Mouse (Mus musculus): ENCODE measurements around the gene Pxmp4. TPM values are rescaled to one million over a fixed set of nuclear protein-coding genes. Genes with fewer than 3 reads are reported as not detected.

Gene Pxmp4
- polyA plus RNA-seq, 1 experiment: 9.5 TPM

DNA sequence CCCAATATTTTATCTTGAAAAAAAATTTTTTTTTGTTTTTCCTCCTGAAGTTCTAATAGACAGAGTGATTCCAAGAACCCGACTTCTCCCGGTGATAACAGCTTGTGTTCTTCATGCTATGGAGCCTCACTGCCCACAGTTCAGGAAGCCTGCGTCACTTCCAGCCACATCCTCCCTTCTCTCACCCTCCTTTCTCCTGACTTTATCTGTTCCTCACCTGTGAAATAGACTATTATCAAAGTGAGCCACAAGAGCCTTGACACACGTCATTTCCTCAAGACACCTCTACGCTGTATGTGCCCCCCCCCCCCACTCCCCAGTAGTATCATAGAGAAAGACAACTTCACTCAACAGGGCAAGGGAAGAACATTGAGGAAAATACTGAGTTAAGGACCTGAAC, 12.2 kb upstream of the Pxmp4 start:
- no peaks in the 10 kb centered on the region for H3K4me1 ChIP-seq (ENCODE audit: control insufficient read depth, insufficient read depth, low read length)
- H3K27me3 ChIP-seq (ENCODE audit: control insufficient read depth, insufficient read depth, low read length, poor library complexity, severe bottlenecking): no peaks in the 10 kb centered on the region

DNA sequence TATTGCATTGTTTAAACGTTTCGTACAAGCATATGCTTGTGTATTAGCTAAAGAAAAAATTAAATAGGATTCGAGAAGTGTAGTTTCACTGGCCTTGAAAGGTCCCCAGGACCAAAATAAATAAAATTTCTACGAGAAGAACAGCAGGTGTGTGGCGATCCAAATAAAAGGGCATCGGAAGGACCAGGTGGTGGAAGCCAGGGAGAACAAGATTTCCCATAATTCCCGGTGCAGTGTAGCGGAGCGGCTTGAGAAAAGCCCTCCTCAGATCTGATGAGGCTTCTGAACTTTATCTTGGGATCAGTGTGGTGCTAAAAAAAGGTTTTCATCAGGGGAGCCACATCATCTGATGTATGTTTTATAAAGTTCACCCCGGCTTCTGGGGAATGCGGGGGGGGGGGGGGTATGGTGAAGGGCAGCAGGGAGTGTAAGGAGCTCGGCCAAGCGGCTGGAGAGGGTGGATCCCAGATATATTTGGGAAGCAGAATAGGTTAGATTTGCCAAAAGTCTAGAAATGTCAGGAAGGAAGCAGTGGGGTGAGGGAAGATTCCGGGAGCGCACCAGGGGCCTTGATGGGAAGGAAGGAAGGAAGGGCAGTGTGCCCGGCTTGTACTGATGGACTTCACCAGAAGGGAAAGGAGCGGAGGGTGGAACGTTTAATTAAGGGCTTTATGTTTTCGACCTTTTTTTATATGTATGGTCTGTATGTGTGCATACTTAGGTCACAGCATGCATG, 11.5 kb upstream of the Pxmp4 start:
- H3K27me3 ChIP-seq (ENCODE audit: control insufficient read depth, insufficient read depth, low read length, poor library complexity, severe bottlenecking): no peaks in the 10 kb centered on the region
- H3K27ac ChIP-seq (ENCODE audit: insufficient read depth, low read length): no peak overlapping the region
- H3K4me3 ChIP-seq (ENCODE audit: low read depth, low read length): peak overlapping the region; percentile 18; the same call in 1 of the 2 replicates
- TF ChIP-seq POLR2A (IDR thresholded peaks at IDR 0.05; ENCODE audit: insufficient read depth, low read length) (no peak), EP300 (IDR thresholded peaks at IDR 0.05; ENCODE audit: insufficient read depth, low read depth, low read length) (no peak), CTCF (IDR thresholded peaks at IDR 0.05; ENCODE audit: low read depth, low read length) (no peak)
- H3K36me3 ChIP-seq (ENCODE audit: control insufficient read depth, insufficient read depth, low read length, poor library complexity, severe bottlenecking): no peaks in the 10 kb centered on the region
- no peaks in the 10 kb centered on the region for H3K9me3 ChIP-seq (replicated peaks; ENCODE audit: control insufficient read depth, insufficient read depth, low read length, poor library complexity, severe bottlenecking)
- no peaks in the 10 kb centered on the region for H3K4me1 ChIP-seq (ENCODE audit: control insufficient read depth, insufficient read depth, low read length)
- H3K9ac ChIP-seq (ENCODE audit: low read depth, poor library complexity, severe bottlenecking): peak overlapping the region; percentile 90

More for the DNA sequence above, 12.2 kb upstream of the Pxmp4 start:
- Histone ChIP-seq H3K4me3 (ENCODE audit: low read depth, low read length) (no peak overlapping the region), H3K9ac (ENCODE audit: low read depth, poor library complexity, severe bottlenecking) (no peak overlapping the region), H3K9me3 (replicated peaks; ENCODE audit: control insufficient read depth, insufficient read depth, low read length, poor library complexity, severe bottlenecking) (no peaks in the 10 kb centered on the region), H3K27ac (ENCODE audit: insufficient read depth, low read length) (no peak overlapping the region), H3K36me3 (ENCODE audit: control insufficient read depth, insufficient read depth, low read length, poor library complexity, severe bottlenecking) (no peaks in the 10 kb centered on the region)
- TF ChIP-seq POLR2A (IDR thresholded peaks at IDR 0.05; ENCODE audit: insufficient read depth, low read length) (no peak), CTCF (IDR thresholded peaks at IDR 0.05; ENCODE audit: low read depth, low read length) (no peak), EP300 (IDR thresholded peaks at IDR 0.05; ENCODE audit: insufficient read depth, low read depth, low read length) (no peak)

DNA sequence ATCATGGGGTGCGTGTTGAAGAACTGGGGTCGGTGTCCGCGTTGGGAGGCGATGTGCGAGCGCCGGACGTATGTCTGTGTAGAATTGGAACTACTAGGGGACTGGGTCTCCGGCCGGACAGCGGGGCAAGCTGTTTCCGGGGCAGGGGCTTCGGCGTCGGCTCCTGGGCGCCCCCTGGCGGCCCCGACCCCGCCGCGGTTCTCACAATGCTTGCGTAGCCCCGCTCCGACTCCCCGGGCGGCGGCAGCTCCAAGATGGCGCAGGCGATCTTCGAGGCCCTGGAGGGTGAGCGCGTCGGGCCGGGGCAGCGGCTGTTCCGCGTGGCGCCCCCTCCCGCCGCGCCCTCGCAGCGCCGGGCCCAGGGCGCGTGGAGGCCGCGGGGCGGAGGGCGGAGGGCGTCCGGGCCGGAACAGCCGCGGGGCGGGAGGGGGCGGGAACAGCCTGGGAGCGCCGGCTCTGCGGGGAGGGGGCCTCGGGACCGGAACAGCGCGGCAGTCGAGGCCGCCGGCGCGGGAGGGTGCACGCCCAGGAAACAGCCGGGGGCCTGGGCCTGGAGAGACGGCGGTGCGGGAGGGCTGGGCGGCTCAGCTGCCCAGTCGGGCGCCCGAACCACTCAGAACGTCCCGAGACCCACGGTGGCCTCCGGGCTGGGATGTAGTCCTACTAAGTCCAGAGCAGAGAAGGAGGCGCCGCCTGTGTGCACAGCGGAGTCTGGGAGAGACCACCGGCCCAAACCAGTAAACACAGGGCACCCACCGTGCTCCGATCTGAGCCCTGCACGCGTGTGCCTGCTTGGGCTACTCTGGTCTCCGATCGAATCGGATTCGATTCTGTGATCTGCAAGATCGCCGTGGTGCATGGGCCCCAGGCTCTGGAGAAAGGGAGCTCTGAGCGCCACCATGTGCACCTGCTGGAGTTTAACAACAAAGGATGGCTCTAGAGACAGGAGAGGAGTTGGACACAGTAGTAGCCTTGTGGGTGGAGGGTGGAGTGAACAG, 9.9 kb upstream of the Pxmp4 start, which contains the start of the genes Zfp341 and 4930519P11Rik:
Gene Zfp341, plus strand, starts transcription at position 180 of the 998 bp plus-strand sequence.
Gene 4930519P11Rik, minus strand, starts transcription at position 320 of the 998 bp plus-strand sequence.
- H3K4me3 ChIP-seq (ENCODE audit: low read depth, low read length): peak within 1 kb of the TSS; percentile 87
- peak within 1 kb of the TSS; percentile 90 for H3K9ac ChIP-seq (ENCODE audit: low read depth, poor library complexity, severe bottlenecking)
- TF ChIP-seq POLR2A (IDR thresholded peaks at IDR 0.05; ENCODE audit: insufficient read depth, low read length): peak; percentile 24
- TF ChIP-seq EP300 (IDR thresholded peaks at IDR 0.05; ENCODE audit: insufficient read depth, low read depth, low read length): no peak; the same call in 1 of the 2 replicates
- peak; percentile 52 for TF ChIP-seq CTCF (IDR thresholded peaks at IDR 0.05; ENCODE audit: low read depth, low read length)
- H3K36me3 ChIP-seq (ENCODE audit: control insufficient read depth, insufficient read depth, low read length, poor library complexity, severe bottlenecking): no peaks in the 10 kb centered on the region
- no peaks in the 10 kb centered on the region for H3K4me1 ChIP-seq (ENCODE audit: control insufficient read depth, insufficient read depth, low read length)
- no peaks in the 10 kb centered on the region for H3K27me3 ChIP-seq (ENCODE audit: control insufficient read depth, insufficient read depth, low read length, poor library complexity, severe bottlenecking)
- H3K9me3 ChIP-seq (replicated peaks; ENCODE audit: control insufficient read depth, insufficient read depth, low read length, poor library complexity, severe bottlenecking): no peaks in the 10 kb centered on the region
- peak within 1 kb of the TSS; percentile 95 for H3K27ac ChIP-seq (ENCODE audit: insufficient read depth, low read length)

DNA sequence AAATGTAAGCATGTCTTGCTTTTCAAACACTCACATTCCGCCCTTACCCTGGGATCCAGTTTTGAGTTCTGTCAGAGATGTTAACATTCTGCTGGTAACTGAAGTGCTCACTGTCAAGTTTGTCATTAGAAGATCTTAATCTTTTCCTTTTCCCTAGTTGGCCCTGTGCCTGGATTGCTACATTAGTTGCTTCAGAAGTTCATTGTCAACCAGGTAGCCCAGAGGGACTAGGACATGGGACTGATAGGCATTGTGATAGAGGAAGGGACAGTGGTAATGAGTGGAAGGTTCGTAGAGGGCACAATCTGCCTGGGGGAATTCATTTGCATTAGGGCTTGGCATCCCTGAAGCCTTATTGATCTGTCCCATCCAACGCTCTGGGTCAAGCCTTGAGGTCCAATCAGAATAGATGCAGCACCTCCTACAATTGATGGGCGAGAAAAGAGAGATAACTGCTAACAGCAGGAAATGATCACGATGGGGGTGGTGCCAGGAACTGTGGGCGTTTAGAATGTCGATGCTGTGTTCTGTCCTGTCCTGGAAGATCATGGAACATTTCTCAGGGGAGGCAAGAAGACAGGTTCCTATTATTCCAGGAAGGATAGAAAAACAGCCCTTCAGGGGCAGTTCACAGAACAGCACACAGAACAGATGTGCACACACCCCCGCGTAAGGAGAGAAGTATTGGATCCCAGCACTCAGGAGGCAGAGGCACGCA, 5.7 kb upstream of the Pxmp4 start:
- no peak overlapping the region for H3K9ac ChIP-seq (ENCODE audit: low read depth, poor library complexity, severe bottlenecking)
- no peaks in the 10 kb centered on the region for H3K36me3 ChIP-seq (ENCODE audit: control insufficient read depth, insufficient read depth, low read length, poor library complexity, severe bottlenecking)
- H3K4me1 ChIP-seq (ENCODE audit: control insufficient read depth, insufficient read depth, low read length): no peaks in the 10 kb centered on the region
- no peaks in the 10 kb centered on the region for H3K27me3 ChIP-seq (ENCODE audit: control insufficient read depth, insufficient read depth, low read length, poor library complexity, severe bottlenecking)
- no peaks in the 10 kb centered on the region for H3K9me3 ChIP-seq (replicated peaks; ENCODE audit: control insufficient read depth, insufficient read depth, low read length, poor library complexity, severe bottlenecking)
- H3K4me3 ChIP-seq (ENCODE audit: low read depth, low read length): no peak overlapping the region
- no peak for TF ChIP-seq POLR2A (IDR thresholded peaks at IDR 0.05; ENCODE audit: insufficient read depth, low read length)
- TF ChIP-seq EP300 (IDR thresholded peaks at IDR 0.05; ENCODE audit: insufficient read depth, low read depth, low read length): no peak
- no peak for TF ChIP-seq CTCF (IDR thresholded peaks at IDR 0.05; ENCODE audit: low read depth, low read length)
- H3K27ac ChIP-seq (ENCODE audit: insufficient read depth, low read length): no peak overlapping the region

DNA sequence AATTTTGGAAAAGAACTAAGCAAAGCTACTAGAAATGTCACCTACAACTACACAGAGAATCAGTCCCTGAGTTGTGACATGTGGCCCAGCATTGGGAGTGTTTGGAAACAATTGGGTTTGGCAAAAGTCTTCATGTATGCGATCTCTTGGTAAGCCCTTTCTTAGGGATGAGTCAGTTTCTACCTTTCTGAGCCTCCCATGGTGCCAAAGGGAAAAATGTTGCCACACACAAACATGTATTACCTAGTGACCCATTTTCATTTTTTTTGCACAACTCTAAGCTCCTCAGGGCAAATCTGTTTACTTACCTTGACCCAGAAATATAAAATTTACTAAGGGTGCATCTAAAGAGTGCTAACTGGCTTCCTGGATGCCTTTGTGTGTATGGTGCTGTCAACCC, 3.5 kb upstream of the Pxmp4 start:
- no peaks in the 10 kb centered on the region for H3K9me3 ChIP-seq (replicated peaks; ENCODE audit: control insufficient read depth, insufficient read depth, low read length, poor library complexity, severe bottlenecking)
- no peak overlapping the region for H3K4me3 ChIP-seq (ENCODE audit: low read depth, low read length)
- H3K27ac ChIP-seq (ENCODE audit: insufficient read depth, low read length): no peak overlapping the region
- no peaks in the 10 kb centered on the region for H3K36me3 ChIP-seq (ENCODE audit: control insufficient read depth, insufficient read depth, low read length, poor library complexity, severe bottlenecking)
- H3K9ac ChIP-seq (ENCODE audit: low read depth, poor library complexity, severe bottlenecking): no peak overlapping the region
- no peaks in the 10 kb centered on the region for H3K4me1 ChIP-seq (ENCODE audit: control insufficient read depth, insufficient read depth, low read length)
- no peaks in the 10 kb centered on the region for H3K27me3 ChIP-seq (ENCODE audit: control insufficient read depth, insufficient read depth, low read length, poor library complexity, severe bottlenecking)
- TF ChIP-seq EP300 (IDR thresholded peaks at IDR 0.05; ENCODE audit: insufficient read depth, low read depth, low read length) (no peak), CTCF (IDR thresholded peaks at IDR 0.05; ENCODE audit: low read depth, low read length) (no peak)

Data from ES-Bruce4 (cell line).